Mouse (Mus musculus): ENCODE data around the gene Sept7. TPM values are rescaled to one million over a fixed set of nuclear protein-coding genes. Genes with fewer than 3 reads are reported as not detected.

The Sept7 gene
- polyA plus RNA-seq, 1 experiment, result 10.9 TPM

- TF ChIP-seq CTCF (conservative IDR thresholded peaks at IDR 0.05; ENCODE audit: insufficient read depth, insufficient read length, low read depth, low read length), result no peak
- no peak for TF ChIP-seq POLR2A (IDR thresholded peaks at IDR 0.05; ENCODE audit: low read depth, low read length)
- H3K27me3 ChIP-seq (replicated peaks; ENCODE audit: control insufficient read depth, insufficient read depth, low read length), result no peaks in the 10 kb centered on the region
- H3K27ac ChIP-seq (ENCODE audit: insufficient read depth, low read depth, low read length), result no peak overlapping the region
- no peak overlapping the region for H3K4me3 ChIP-seq (ENCODE audit: insufficient read depth, low read depth, low read length)
- no peaks in the 10 kb centered on the region for H3K36me3 ChIP-seq (ENCODE audit: control insufficient read depth, insufficient read depth, low read length)
- no peaks in the 10 kb centered on the region for H3K4me1 ChIP-seq (ENCODE audit: control insufficient read depth, insufficient read depth, low read length)
- WGBS, result 80% methylated on average over 3 of the region's 3 CpGs
- DNase-seq, result no peak
Observed at GRCm38 (mm10) chr9:25242266-25242665, 10.0 kb upstream of the Sept7 start.

- 37% methylated on average over 4 of the region's 4 CpGs for WGBS
Observed at GRCm38 (mm10) chr9:25243926-25244657, 8.1 kb upstream of the Sept7 start.

GRCm38 (mm10) chr9:25245125-25245524 is 7.1 kb upstream of the Sept7 start:
- Histone ChIP-seq H3K27ac (ENCODE audit: insufficient read depth, low read depth, low read length) (no peak overlapping the region), H3K36me3 (ENCODE audit: control insufficient read depth, insufficient read depth, low read length) (no peaks in the 10 kb centered on the region), H3K4me3 (ENCODE audit: insufficient read depth, low read depth, low read length) (no peak overlapping the region), H3K4me1 (ENCODE audit: control insufficient read depth, insufficient read depth, low read length) (no peaks in the 10 kb centered on the region), H3K27me3 (replicated peaks; ENCODE audit: control insufficient read depth, insufficient read depth, low read length) (no peaks in the 10 kb centered on the region)
- WGBS, result 87% methylated on average over 4 of the region's 4 CpGs
- no peak for TF ChIP-seq POLR2A (IDR thresholded peaks at IDR 0.05; ENCODE audit: low read depth, low read length)
- TF ChIP-seq CTCF (conservative IDR thresholded peaks at IDR 0.05; ENCODE audit: insufficient read depth, insufficient read length, low read depth, low read length), result no peak
- no peak for DNase-seq

More at GRCm38 (mm10) chr9:25243926-25244657, 8.1 kb upstream of the Sept7 start:
- TF ChIP-seq POLR2A (IDR thresholded peaks at IDR 0.05; ENCODE audit: low read depth, low read length), result no peak
- no peak for TF ChIP-seq CTCF (conservative IDR thresholded peaks at IDR 0.05; ENCODE audit: insufficient read depth, insufficient read length, low read depth, low read length)
- no peaks in the 10 kb centered on the region for H3K4me1 ChIP-seq (ENCODE audit: control insufficient read depth, insufficient read depth, low read length)
- H3K4me3 ChIP-seq (ENCODE audit: insufficient read depth, low read depth, low read length), result no peak overlapping the region
- H3K27ac ChIP-seq (ENCODE audit: insufficient read depth, low read depth, low read length), result no peak overlapping the region
- DNase-seq, result no peak
- H3K36me3 ChIP-seq (ENCODE audit: control insufficient read depth, insufficient read depth, low read length), result no peaks in the 10 kb centered on the region
- H3K27me3 ChIP-seq (replicated peaks; ENCODE audit: control insufficient read depth, insufficient read depth, low read length), result no peaks in the 10 kb centered on the region

- H3K27ac ChIP-seq (ENCODE audit: insufficient read depth, low read depth, low read length), result no peak overlapping the region; the same call in 1 of the 2 replicates
- peak; percentile 12 for DNase-seq
- no peak overlapping the region for H3K4me3 ChIP-seq (ENCODE audit: insufficient read depth, low read depth, low read length)
- 74% methylated on average over 3 of the region's 3 CpGs for WGBS
- H3K4me1 ChIP-seq (ENCODE audit: control insufficient read depth, insufficient read depth, low read length), result no peaks in the 10 kb centered on the region
- TF ChIP-seq POLR2A (IDR thresholded peaks at IDR 0.05; ENCODE audit: low read depth, low read length), result no peak
- no peak for TF ChIP-seq CTCF (conservative IDR thresholded peaks at IDR 0.05; ENCODE audit: insufficient read depth, insufficient read length, low read depth, low read length)
- H3K36me3 ChIP-seq (ENCODE audit: control insufficient read depth, insufficient read depth, low read length), result no peaks in the 10 kb centered on the region
- H3K27me3 ChIP-seq (replicated peaks; ENCODE audit: control insufficient read depth, insufficient read depth, low read length), result no peaks in the 10 kb centered on the region
Observed at GRCm38 (mm10) chr9:25246508-25246907, 5.7 kb upstream of the Sept7 start.

GRCm38 (mm10) chr9:25251174-25251573 is 1.1 kb upstream of the Sept7 start:
- no peaks in the 10 kb centered on the region for H3K36me3 ChIP-seq (ENCODE audit: control insufficient read depth, insufficient read depth, low read length)
- DNase-seq, result no peak
- H3K27ac ChIP-seq (ENCODE audit: insufficient read depth, low read depth, low read length), result peak overlapping the region; percentile 84
- WGBS, result under 1% methylated on average over 6 of the region's 6 CpGs
- peaks cover 6% of the 10 kb centered on the region; the same call in 1 of the 2 replicates for H3K4me1 ChIP-seq (ENCODE audit: control insufficient read depth, insufficient read depth, low read length)
- no peaks in the 10 kb centered on the region for H3K27me3 ChIP-seq (replicated peaks; ENCODE audit: control insufficient read depth, insufficient read depth, low read length)
- H3K4me3 ChIP-seq (ENCODE audit: insufficient read depth, low read depth, low read length), result peak overlapping the region; percentile 66
- no peak for TF ChIP-seq CTCF (conservative IDR thresholded peaks at IDR 0.05; ENCODE audit: insufficient read depth, insufficient read length, low read depth, low read length)
- no peak for TF ChIP-seq POLR2A (IDR thresholded peaks at IDR 0.05; ENCODE audit: low read depth, low read length)

- peak overlapping the region; percentile 66 for H3K4me3 ChIP-seq (ENCODE audit: insufficient read depth, low read depth, low read length)
- WGBS, result under 1% methylated on average over 41 of the region's 41 CpGs
- no peaks in the 10 kb centered on the region for H3K36me3 ChIP-seq (ENCODE audit: control insufficient read depth, insufficient read depth, low read length)
- DNase-seq, result peak; percentile 93
- no peaks in the 10 kb centered on the region for H3K27me3 ChIP-seq (replicated peaks; ENCODE audit: control insufficient read depth, insufficient read depth, low read length)
- H3K4me1 ChIP-seq (ENCODE audit: control insufficient read depth, insufficient read depth, low read length), result peaks cover 6% of the 10 kb centered on the region; the same call in 1 of the 2 replicates
- peak overlapping the region; percentile 84 for H3K27ac ChIP-seq (ENCODE audit: insufficient read depth, low read depth, low read length)
- 0 out of 2 replicates have a peak, but pooled peaks have one; percentile 0 for TF ChIP-seq CTCF (conservative IDR thresholded peaks at IDR 0.05; ENCODE audit: insufficient read depth, insufficient read length, low read depth, low read length)
- no peak for TF ChIP-seq POLR2A (IDR thresholded peaks at IDR 0.05; ENCODE audit: low read depth, low read length)
Observed at GRCm38 (mm10) chr9:25251611-25252282, 492 bp upstream of the Sept7 start.
